ENCODE assay signal across 8 mouse cellular contexts in the genomic region with DNA sequence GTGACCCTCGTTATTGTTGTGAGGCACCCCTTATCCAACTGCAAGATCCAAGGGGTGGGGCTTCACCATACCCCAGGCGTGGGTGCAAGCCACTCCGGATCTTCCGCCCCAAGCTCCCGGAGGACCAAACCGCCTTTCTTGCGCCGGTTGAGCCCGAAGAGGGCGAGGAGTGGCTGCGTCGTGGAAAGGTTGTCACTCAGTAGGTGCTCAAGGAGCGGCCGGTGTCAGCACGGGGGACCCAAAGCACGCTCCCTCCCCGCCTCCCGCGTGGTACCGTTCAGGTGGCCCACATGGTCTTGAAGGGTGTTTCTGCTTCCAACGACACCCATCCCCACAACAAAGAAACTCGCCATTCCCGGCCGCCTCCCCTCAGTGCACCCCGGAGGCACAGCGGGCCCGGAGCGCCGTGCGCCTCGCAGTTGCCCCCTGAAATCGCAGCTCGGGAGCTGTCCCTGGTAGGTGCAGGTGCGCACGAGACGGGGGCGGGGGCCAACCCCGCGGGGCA. TPM values are rescaled to one million over a fixed set of nuclear protein-coding genes. Genes with fewer than 3 reads are reported as not detected.
A peak's percentile ranks its signal among the peaks of the same experiment; 100 is the strongest.
DNase-seq lines count a peak whose midpoint lies in the region; ATAC-seq lines count a peak whose summit lies in the region.

A gene (plus strand): TSS at position 146 of the 505 bp plus-strand sequence.

- peak within 1 kb of the TSS; percentile 100 for H3K27ac ChIP-seq in brown adipose tissue, adult 24 weeks (replicated peaks; ENCODE audit: low read depth, low read length)
- peak within 1 kb of the TSS; percentile 100 for H3K27ac ChIP-seq in stomach, embryonic 14.5 days (ENCODE audit: low read length)

- no peaks in the 10 kb centered on the region for H3K36me3 ChIP-seq in stomach, embryonic 14.5 days (ENCODE audit: control insufficient read depth, insufficient read depth, low read length)

- ATAC-seq in frontal cortex, adult (ENCODE audit: low TSS enrichment): peak; percentile 53; the same call in 1 of the 2 replicates
- ATAC-seq in stomach, embryonic 14.5 days (ENCODE audit: insufficient number of reproducible peaks, insufficient read depth, low FRiP score, low read depth): peak; percentile 34; the same call in 1 of the 2 replicates

- under 1% methylated on average over 39 of the region's 39 CpGs for WGBS in stomach, embryonic 14.5 days

- no peaks in the 10 kb centered on the region for H3K9me3 ChIP-seq in stomach, embryonic 14.5 days (ENCODE audit: control insufficient read depth, low read depth, low read length)

- DNase-seq in kidney, adult 18-20 months: peak; percentile 78
- no peak for DNase-seq in kidney, postnatal 36 days
- DNase-seq in heart, postnatal 4 days: peak; percentile 66
- peak in 1 of 2 experiments; percentile 70 for DNase-seq in layer of hippocampus, postnatal 25 days (ENCODE audit: extremely low spot score in 1 of 2, low spot score in 1 of 2)
- peak; percentile 49 for DNase-seq in lung, postnatal 25 days (ENCODE audit: low spot score)

- H3K4me2 ChIP-seq in stomach, embryonic 14.5 days (replicated peaks; ENCODE audit: low read depth, low read length): peak within 1 kb of the TSS; percentile 77

- H3K4me3 ChIP-seq in brown adipose tissue, adult 24 weeks (ENCODE audit: insufficient read depth, low read depth, low read length): peak within 1 kb of the TSS; percentile 97
- peak within 1 kb of the TSS; percentile 97 for H3K4me3 ChIP-seq in stomach, embryonic 14.5 days (ENCODE audit: low read depth, low read length)

- H3K9ac ChIP-seq in stomach, embryonic 14.5 days (replicated peaks; ENCODE audit: low read depth, low read length): peak within 1 kb of the TSS; percentile 98

- peaks cover 12% of the 10 kb centered on the region; the same call in 1 of the 2 replicates for H3K4me1 ChIP-seq in brown adipose tissue, adult 24 weeks (ENCODE audit: control insufficient read depth, insufficient read depth, insufficient read length, low read length)
- peaks cover 2% of the 10 kb centered on the region; the same call in 1 of the 2 replicates for H3K4me1 ChIP-seq in stomach, embryonic 14.5 days (ENCODE audit: control insufficient read depth, insufficient read depth, low read length)

- no peaks in the 10 kb centered on the region for H3K27me3 ChIP-seq in stomach, embryonic 14.5 days (ENCODE audit: control insufficient read depth, insufficient read depth, low read length)

RNA-seq across cellular contexts. Expression of the gene that starts here (rescaled TPM):
- polyA plus RNA-seq in brown adipose tissue, adult 24 weeks (2012; ENCODE audit: insufficient read depth, insufficient read length, missing spikeins): 15.9 and 20.4 TPM in 2 replicates
- 10 to 100 TPM; 36.7 to 37.7 TPM for total RNA-seq in heart, postnatal 4 days (2021)
- 10 to 100 TPM; 51.6 to 55.2 TPM for total RNA-seq in layer of hippocampus, postnatal 25 days (2021)
- polyA plus RNA-seq in stomach, embryonic 14.5 days (2014; fragmentation: Nextera tagmentation; extraction: Ambion mirVana): 40.3 and 41.5 TPM in 2 replicates

Comparison
In these comparisons a context has a peak if more than half of its experiments do, and no peak if none do; other contexts are left out.
1. DNase-seq: peak in kidney, adult 18-20 months (single experiment), heart, postnatal 4 days (single experiment) and lung, postnatal 25 days (single experiment); none in kidney, postnatal 36 days (0 of 2).